Mouse (Mus musculus) layer of hippocampus, adult 18-20 months (tissue): ENCODE measurements around the gene Chst3. TPM values are rescaled to one million over a fixed set of nuclear protein-coding genes. Genes with fewer than 3 reads are reported as not detected.
"Not testable (repeated sequence)": the region's sequence is repeated elsewhere in the genome, so short reads cannot be mapped to it uniquely, and the experiment has no call there.

ENCODE experiments used
- DNase-seq, 2 experiments: peaks; one replicate each; pipeline ENCODE4 v3.0.0; 2022; ENCODE audit warnings: low spot score in 2 of 2
- total RNA-seq, 2 experiments: library from RNA; stranded (reverse); gene quantifications; 2 replicates each; pipeline ENCODE4 v1.2.3; 2021

Chst3 gene
- total RNA-seq, 2 experiments from 2014 or later: 1.2 TPM

- no peak for DNase-seq
These were observed 14.9 kb upstream of the Chst3 start for GRCm38 (mm10) chr10:60234006-60234405.

GRCm38 (mm10) chr10:60230321-60231088 lies 11.4 kb upstream of the Chst3 start:
- DNase-seq: no peak

GRCm38 (mm10) chr10:60229113-60229512 lies 10.1 kb upstream of the Chst3 start:
- DNase-seq: no peak

- no peak for DNase-seq
These were observed 8.6 kb upstream of the Chst3 start for GRCm38 (mm10) chr10:60227666-60228065.

- no peak for DNase-seq
These were observed 5.5 kb upstream of the Chst3 start for GRCm38 (mm10) chr10:60224601-60225000.

GRCm38 (mm10) chr10:60221571-60222259 lies 2.7 kb upstream of the Chst3 start:
- DNase-seq: not testable (repeated sequence)

- DNase-seq: no peak
These were observed 1.5 kb upstream of the Chst3 start for GRCm38 (mm10) chr10:60220607-60221006.

GRCm38 (mm10) chr10:60220042-60220523 lies 1.0 kb upstream of the Chst3 start:
- no peak for DNase-seq

- no peak for DNase-seq
These were observed 948 bp downstream of the Chst3 start for GRCm38 (mm10) chr10:60218033-60218590.

- no peak for DNase-seq
These were observed 2.5 kb downstream of the Chst3 start for GRCm38 (mm10) chr10:60216331-60217095.

GRCm38 (mm10) chr10:60215077-60215960 lies 3.7 kb downstream of the Chst3 start:
- peak in 1 of 2 experiments; percentile 17 for DNase-seq

GRCm38 (mm10) chr10:60212589-60213379 lies 6.3 kb downstream of the Chst3 start:
- DNase-seq: no peak

- DNase-seq: no peak
These were observed 7.5 kb downstream of the Chst3 start for GRCm38 (mm10) chr10:60211501-60212005.

- DNase-seq: no peak
These were observed 8.6 kb downstream of the Chst3 start for GRCm38 (mm10) chr10:60210468-60210867.

- peak; percentile 46 to 72 for DNase-seq
These were observed 9.8 kb downstream of the Chst3 start for GRCm38 (mm10) chr10:60209237-60209636.

GRCm38 (mm10) chr10:60207166-60207705 lies 11.8 kb downstream of the Chst3 start:
- DNase-seq: no peak

- DNase-seq: no peak
These were observed 13.3 kb downstream of the Chst3 start for GRCm38 (mm10) chr10:60205601-60206241.

- peak in 1 of 2 experiments; percentile 48 for DNase-seq
These were observed 16.3 kb downstream of the Chst3 start for GRCm38 (mm10) chr10:60202785-60203184.
